Mouse (Mus musculus) heart, embryonic 15.5 days (tissue): ENCODE measurements at regions not wholly inside any gene's neighbourhood (a gene's known extent, or its start where the extent isn't known, plus 50 kb on each side); places are given as distances from the start of the nearest gene placed in this dataset.

Source experiments
- ATAC-seq: fragments of 200-750 bp; cut with Nextera tagmentation; replicated peaks from 2 replicates; pipeline ENCODE4 v1.8.0; 2017; ENCODE audit warnings: low read depth, moderate TSS enrichment; ENCODE audit not compliant: insufficient number of reproducible peaks, insufficient read depth, low FRiP score
- H3K27ac ChIP-seq: fragments of 300-500 bp; sonication (generic); 2 replicates; pipeline ENCODE4 v1.5.1; 2015; ENCODE audit warnings: mild to moderate bottlenecking, inconsistent platforms
- H3K27me3 ChIP-seq: fragments of 300-500 bp; sonication (generic); 2 replicates; pipeline ENCODE4 v1.6.1; 2015; ENCODE audit warnings: inconsistent platforms
- H3K36me3 ChIP-seq: fragments of 300-500 bp; sonication (generic); 2 replicates; pipeline ENCODE4 v1.6.1; 2015; ENCODE audit warnings: mild to moderate bottlenecking, inconsistent platforms
- H3K4me1 ChIP-seq: fragments of 300-500 bp; sonication (generic); replicated peaks from 2 replicates; pipeline ENCODE4 v1.6.1; 2015; ENCODE audit warnings: inconsistent platforms
- H3K4me2 ChIP-seq: fragments of 300-500 bp; sonication (generic); 2 replicates; pipeline ENCODE4 v1.6.1; 2015; ENCODE audit warnings: inconsistent platforms, mild to moderate bottlenecking, moderate library complexity
- H3K4me3 ChIP-seq: fragments of 300-500 bp; sonication (generic); 2 replicates; pipeline ENCODE4 v1.5.1; 2015; ENCODE audit warnings: mild to moderate bottlenecking, inconsistent platforms
- H3K9ac ChIP-seq: fragments of 300-500 bp; sonication (generic); 2 replicates; pipeline ENCODE4 v1.6.1; 2015; ENCODE audit warnings: mild to moderate bottlenecking, inconsistent platforms
- H3K9me3 ChIP-seq: fragments of 300-500 bp; sonication (generic); replicated peaks from 2 replicates; pipeline ENCODE4 v1.6.1; 2016; ENCODE audit warnings: inconsistent platforms
- WGBS: fragments of 180-500 bp; shearing (Covaris S2); methylation state at CpG from one replicate; pipeline ENCODE4 v1.1.7; 2015; ENCODE audit warnings: mixed read lengths; 5-methylcytosine and 5-hydroxymethylcytosine counted together
- microRNA-seq: library from miRNA; unstranded; fragments of <30 nt; microRNA quantifications from one replicate; pipeline ENCODE4, GENCODE M21; 2016

DNA sequence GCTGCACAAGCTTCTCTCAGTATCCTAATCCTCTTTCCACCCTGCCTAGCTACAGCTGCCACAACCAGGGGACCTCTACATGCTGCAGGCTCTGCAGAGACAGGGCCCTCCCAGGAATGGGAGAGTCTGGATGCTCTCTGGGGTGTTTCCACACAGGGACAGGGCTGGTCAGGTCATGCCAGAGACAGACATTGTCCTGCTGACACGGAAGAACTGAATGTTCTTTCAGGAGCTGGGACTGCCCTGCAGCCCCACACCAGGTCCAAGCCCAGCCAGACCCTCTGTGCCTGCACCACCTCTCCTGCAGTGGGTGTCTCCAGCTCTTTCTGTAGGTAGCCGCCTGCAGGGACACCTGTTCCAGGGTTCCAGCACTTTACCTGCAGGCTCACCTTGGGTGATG, 52.8 kb upstream of the Gata5 start:
- Histone ChIP-seq H3K9ac (peak overlapping the region; percentile 92), H3K27me3 (peaks cover 12% of the 10 kb centered on the region; the same call in 1 of the 2 replicates), H3K4me1 (peaks cover 20% of the 10 kb centered on the region), H3K9me3 (no peaks in the 10 kb centered on the region), H3K4me2 (peak overlapping the region; percentile 71), H3K36me3 (no peaks in the 10 kb centered on the region), H3K27ac (peak overlapping the region; percentile 97), H3K4me3 (peak overlapping the region; percentile 73)
- WGBS, result 24% methylated on average over 2 of the region's 2 CpGs
- ATAC-seq, result no peak

DNA sequence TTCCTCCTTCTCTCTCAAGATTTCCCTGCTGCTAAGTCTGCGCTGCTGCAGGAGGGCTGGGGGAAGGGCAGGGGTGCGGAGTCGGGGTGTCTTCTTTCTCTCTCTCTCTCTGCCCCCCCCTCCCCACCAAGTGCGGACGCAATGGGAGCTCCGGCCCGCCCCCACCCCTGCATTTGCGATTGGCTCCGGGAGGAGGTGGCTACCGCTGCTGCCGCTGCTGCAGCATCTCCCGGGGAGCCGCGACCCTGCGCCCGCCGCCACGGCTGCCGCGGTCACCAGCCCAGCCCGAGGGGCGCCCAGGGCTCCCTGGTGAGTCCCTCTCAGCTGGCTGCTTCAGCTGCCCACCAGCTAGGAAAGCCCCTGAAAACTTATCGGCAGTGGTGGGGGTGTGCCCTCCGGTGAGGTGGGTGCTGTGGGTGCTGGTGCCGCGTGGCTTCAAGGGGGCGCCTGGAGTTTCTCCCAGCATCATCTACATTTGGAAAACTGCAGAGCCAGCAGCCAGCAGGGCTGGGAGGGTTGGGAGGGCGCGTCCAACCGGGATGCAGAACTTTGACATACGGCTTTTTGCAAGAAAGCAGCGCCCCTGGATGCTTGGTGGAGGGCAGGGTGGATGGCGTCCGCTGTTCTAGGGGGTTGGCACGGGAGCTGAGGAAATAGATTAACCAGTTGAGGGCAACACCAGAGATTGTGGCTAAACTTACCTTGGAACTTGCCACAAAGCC, 51.6 kb upstream of the Gata5 start:
- under 1% methylated on average over 35 of the region's 35 CpGs for WGBS

DNA sequence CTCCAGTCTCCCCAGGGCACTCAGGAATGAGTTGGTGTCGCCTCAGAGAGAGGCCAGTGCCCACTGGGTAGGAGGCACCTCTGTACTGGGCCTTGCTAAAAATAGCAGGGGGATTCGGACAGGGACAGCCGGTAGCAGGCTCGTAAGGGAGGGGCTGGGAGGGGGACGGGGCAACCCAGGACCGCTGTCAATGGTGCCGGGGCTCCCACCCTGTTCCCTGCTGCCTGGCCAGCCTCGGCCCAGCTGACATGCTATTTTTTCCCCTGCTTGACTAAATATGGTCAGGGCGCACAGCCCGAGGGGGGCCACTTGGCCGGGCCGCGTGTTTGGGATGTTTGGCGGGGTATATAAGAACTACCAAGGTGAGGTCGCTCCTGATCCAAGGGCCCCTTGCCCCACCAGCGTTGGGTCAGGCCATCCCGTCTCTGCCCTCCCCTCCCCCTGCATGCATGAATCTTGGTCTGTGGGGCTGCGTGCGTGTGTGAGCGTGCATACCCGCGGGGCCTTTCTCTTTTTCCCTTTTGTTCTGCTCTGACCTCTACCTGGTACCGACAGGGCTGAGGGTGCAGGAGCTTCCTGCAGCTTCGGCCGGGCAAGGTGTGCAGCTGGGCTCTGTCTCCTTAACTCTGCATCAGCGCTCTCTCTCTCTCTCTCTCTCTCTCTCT, 50.9 kb upstream of the Gata5 start:
- Histone ChIP-seq H3K9ac (peak overlapping the region; percentile 92), H3K4me1 (peaks cover 9% of the 10 kb centered on the region)

More for the DNA sequence above, 51.6 kb upstream of the Gata5 start:
- Histone ChIP-seq H3K36me3 (no peaks in the 10 kb centered on the region), H3K9me3 (no peaks in the 10 kb centered on the region), H3K9ac (peak overlapping the region; percentile 92), H3K4me3 (peak overlapping the region; percentile 73), H3K27ac (peak overlapping the region; percentile 97), H3K4me2 (peak overlapping the region; percentile 71), H3K27me3 (peaks cover 12% of the 10 kb centered on the region; the same call in 1 of the 2 replicates), H3K4me1 (peaks cover 14% of the 10 kb centered on the region)
- ATAC-seq, result peak; percentile 14; the same call in 1 of the 2 replicates

More for the DNA sequence above, 50.9 kb upstream of the Gata5 start:
- Histone ChIP-seq H3K4me2 (peak overlapping the region; percentile 71), H3K9me3 (no peaks in the 10 kb centered on the region), H3K27ac (peak overlapping the region; percentile 97), H3K4me3 (peak overlapping the region; percentile 73), H3K36me3 (no peaks in the 10 kb centered on the region), H3K27me3 (peaks cover 12% of the 10 kb centered on the region; the same call in 1 of the 2 replicates)
- ATAC-seq, result peak; percentile 91
- WGBS, result under 1% methylated on average over 25 of the region's 26 CpGs

Small RNA genes in the stretch of these regions (microRNA-seq; reads per million reads assigned to microRNA genes)
- gene Mir133a-2, result 0.84 reads per million
- 0.84 reads per million for gene Mir1a-1
